Mouse (Mus musculus): ENCODE data around the gene Agrp. TPM values are rescaled to one million over a fixed set of nuclear protein-coding genes. Genes with fewer than 3 reads are reported as not detected.
A peak's percentile ranks its signal among the peaks of the same experiment; 100 is the strongest.

The Agrp gene
- polyA plus RNA-seq, 1 experiment from 2014 or later, result 1.1 TPM

GRCm38 (mm10) chr8:105621841-105622240 is 15.4 kb downstream of the Agrp start:
- H3K36me3 ChIP-seq, result peaks cover 42% of the 10 kb centered on the region
- H3K9me3 ChIP-seq, result no peaks in the 10 kb centered on the region

GRCm38 (mm10) chr8:105620946-105621720 is 16.1 kb downstream of the Agrp start:
- Histone ChIP-seq H3K9me3 (no peaks in the 10 kb centered on the region), H3K9ac (no peak overlapping the region), H3K4me1 (peaks cover 16% of the 10 kb centered on the region), H3K27me3 (replicated peaks) (no peaks in the 10 kb centered on the region), H3K36me3 (peaks cover 46% of the 10 kb centered on the region), H3K27ac (peak overlapping the region; percentile 42; the same call in 1 of the 2 replicates), H3K4me3 (replicated peaks) (no peak overlapping the region), H3K4me2 (no peak overlapping the region)
- WGBS, result 90% methylated on average over 21 of the region's 21 CpGs
- no peak for ATAC-seq (ENCODE audit: insufficient read depth, low FRiP score, low read depth)

More at GRCm38 (mm10) chr8:105621841-105622240, 15.4 kb downstream of the Agrp start:
- WGBS, result 76% methylated on average over 4 of the region's 4 CpGs
- H3K4me3 ChIP-seq (replicated peaks), result no peak overlapping the region
- H3K9ac ChIP-seq, result no peak overlapping the region
- ATAC-seq (ENCODE audit: insufficient read depth, low FRiP score, low read depth), result no peak
- peak overlapping the region; percentile 42; the same call in 1 of the 2 replicates for H3K27ac ChIP-seq
- H3K4me1 ChIP-seq, result peaks cover 16% of the 10 kb centered on the region
- H3K27me3 ChIP-seq (replicated peaks), result no peaks in the 10 kb centered on the region
- no peak overlapping the region for H3K4me2 ChIP-seq

GRCm38 (mm10) chr8:105620211-105620610 is 17.0 kb downstream of the Agrp start:
- no peak overlapping the region for H3K4me3 ChIP-seq (replicated peaks)
- H3K36me3 ChIP-seq, result peaks cover 55% of the 10 kb centered on the region
- ATAC-seq (ENCODE audit: insufficient read depth, low FRiP score, low read depth), result no peak
- WGBS, result 88% methylated on average over 19 of the region's 19 CpGs
- no peaks in the 10 kb centered on the region for H3K9me3 ChIP-seq
- no peak overlapping the region for H3K27ac ChIP-seq
- H3K4me2 ChIP-seq, result no peak overlapping the region
- no peaks in the 10 kb centered on the region for H3K27me3 ChIP-seq (replicated peaks)
- no peak overlapping the region for H3K9ac ChIP-seq
- H3K4me1 ChIP-seq, result peaks cover 16% of the 10 kb centered on the region

- peaks cover 23% of the 10 kb centered on the region for H3K4me1 ChIP-seq
- no peaks in the 10 kb centered on the region for H3K9me3 ChIP-seq
- no peaks in the 10 kb centered on the region for H3K27me3 ChIP-seq (replicated peaks)
- no peak overlapping the region for H3K4me2 ChIP-seq
- 91% methylated on average over 19 of the region's 19 CpGs for WGBS
- H3K27ac ChIP-seq, result no peak overlapping the region
- peaks cover 57% of the 10 kb centered on the region for H3K36me3 ChIP-seq
- no peak overlapping the region for H3K9ac ChIP-seq
- no peak overlapping the region for H3K4me3 ChIP-seq (replicated peaks)
- no peak for ATAC-seq (ENCODE audit: insufficient read depth, low FRiP score, low read depth)
Measured at GRCm38 (mm10) chr8:105618892-105619591, 18.2 kb downstream of the Agrp start.

GRCm38 (mm10) chr8:105618279-105618634 is 18.9 kb downstream of the Agrp start:
- no peak for ATAC-seq (ENCODE audit: insufficient read depth, low FRiP score, low read depth)
- no peaks in the 10 kb centered on the region for H3K9me3 ChIP-seq
- H3K27ac ChIP-seq, result no peak overlapping the region
- H3K4me1 ChIP-seq, result peaks cover 27% of the 10 kb centered on the region
- WGBS, result 85% methylated on average over 5 of the region's 5 CpGs
- peaks cover 57% of the 10 kb centered on the region for H3K36me3 ChIP-seq
- no peaks in the 10 kb centered on the region for H3K27me3 ChIP-seq (replicated peaks)
- no peak overlapping the region for H3K9ac ChIP-seq
- H3K4me3 ChIP-seq (replicated peaks), result no peak overlapping the region
- no peak overlapping the region for H3K4me2 ChIP-seq

DNA sequence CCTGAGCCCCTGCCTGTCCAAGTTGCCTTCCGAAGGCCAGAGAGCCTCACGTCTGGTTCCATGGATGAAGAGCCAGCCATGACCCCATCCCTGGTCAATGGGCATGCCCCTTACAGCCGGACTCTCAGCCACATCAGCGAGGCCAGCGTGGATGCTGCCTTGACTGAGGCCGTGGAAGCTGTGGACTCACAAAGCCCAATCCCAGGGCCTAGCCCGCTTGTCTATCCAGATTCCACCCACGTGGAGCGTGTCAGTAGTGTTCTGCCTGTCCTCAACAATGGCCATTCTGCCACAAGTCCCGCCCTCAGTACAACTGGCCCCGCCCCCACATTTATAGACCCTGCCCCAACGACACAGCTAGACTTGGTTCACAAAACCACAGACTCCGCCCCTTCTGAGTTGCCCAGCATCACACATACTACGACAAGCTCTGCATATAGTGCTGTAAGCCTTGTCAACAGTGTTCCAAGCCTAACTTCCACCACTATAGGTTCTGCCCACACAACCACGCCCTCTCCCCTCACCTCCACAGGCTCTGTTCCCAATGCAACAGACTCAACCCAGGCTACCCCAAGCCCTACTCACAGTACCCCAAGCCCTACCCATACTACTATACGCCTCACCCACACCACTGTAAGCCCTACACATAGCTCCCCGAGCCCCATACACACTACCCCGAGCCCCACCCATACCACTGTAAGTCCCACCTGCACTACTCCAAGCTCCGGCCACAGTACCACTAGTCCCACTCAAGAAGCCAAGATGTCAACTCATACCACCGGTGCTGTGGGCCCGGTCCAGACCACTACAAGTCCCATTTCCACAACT is 19.5 kb downstream of the Agrp start:
- Histone ChIP-seq H3K27me3 (replicated peaks) (no peaks in the 10 kb centered on the region), H3K4me3 (replicated peaks) (no peak overlapping the region), H3K27ac (no peak overlapping the region), H3K9me3 (no peaks in the 10 kb centered on the region), H3K4me1 (peaks cover 26% of the 10 kb centered on the region), H3K4me2 (no peak overlapping the region), H3K36me3 (peaks cover 57% of the 10 kb centered on the region), H3K9ac (no peak overlapping the region)
- ATAC-seq (ENCODE audit: insufficient read depth, low FRiP score, low read depth), result no peak
- WGBS, result 88% methylated on average over 21 of the region's 21 CpGs

DNA sequence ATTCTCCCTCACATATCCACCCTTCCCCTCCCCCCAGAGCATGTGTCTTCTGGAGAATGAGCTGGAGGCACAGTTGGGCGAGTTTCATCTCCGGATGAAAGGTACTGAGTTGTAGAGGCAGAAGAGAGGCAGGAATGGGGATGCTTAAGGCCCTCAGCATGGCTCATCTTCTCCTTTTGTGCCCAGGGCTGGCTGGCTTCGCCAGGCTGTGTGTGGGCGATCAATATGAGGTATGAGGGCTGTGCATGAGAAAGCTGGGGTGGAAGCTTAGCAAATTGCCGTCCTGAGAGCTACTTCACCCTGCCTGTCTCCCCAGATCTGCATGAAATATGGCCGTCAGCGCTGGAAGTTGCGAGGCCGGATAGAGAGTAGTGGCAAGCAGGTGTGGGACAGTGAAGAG is 21.3 kb downstream of the Agrp start:
- H3K9ac ChIP-seq, result no peak overlapping the region
- peaks cover 16% of the 10 kb centered on the region for H3K4me1 ChIP-seq
- WGBS, result 92% methylated on average over 9 of the region's 9 CpGs
- ATAC-seq (ENCODE audit: insufficient read depth, low FRiP score, low read depth), result no peak
- H3K36me3 ChIP-seq, result peaks cover 54% of the 10 kb centered on the region
- H3K4me3 ChIP-seq (replicated peaks), result no peak overlapping the region
- H3K27ac ChIP-seq, result no peak overlapping the region
- H3K27me3 ChIP-seq (replicated peaks), result no peaks in the 10 kb centered on the region
- no peaks in the 10 kb centered on the region for H3K9me3 ChIP-seq
- no peak overlapping the region for H3K4me2 ChIP-seq

DNA sequence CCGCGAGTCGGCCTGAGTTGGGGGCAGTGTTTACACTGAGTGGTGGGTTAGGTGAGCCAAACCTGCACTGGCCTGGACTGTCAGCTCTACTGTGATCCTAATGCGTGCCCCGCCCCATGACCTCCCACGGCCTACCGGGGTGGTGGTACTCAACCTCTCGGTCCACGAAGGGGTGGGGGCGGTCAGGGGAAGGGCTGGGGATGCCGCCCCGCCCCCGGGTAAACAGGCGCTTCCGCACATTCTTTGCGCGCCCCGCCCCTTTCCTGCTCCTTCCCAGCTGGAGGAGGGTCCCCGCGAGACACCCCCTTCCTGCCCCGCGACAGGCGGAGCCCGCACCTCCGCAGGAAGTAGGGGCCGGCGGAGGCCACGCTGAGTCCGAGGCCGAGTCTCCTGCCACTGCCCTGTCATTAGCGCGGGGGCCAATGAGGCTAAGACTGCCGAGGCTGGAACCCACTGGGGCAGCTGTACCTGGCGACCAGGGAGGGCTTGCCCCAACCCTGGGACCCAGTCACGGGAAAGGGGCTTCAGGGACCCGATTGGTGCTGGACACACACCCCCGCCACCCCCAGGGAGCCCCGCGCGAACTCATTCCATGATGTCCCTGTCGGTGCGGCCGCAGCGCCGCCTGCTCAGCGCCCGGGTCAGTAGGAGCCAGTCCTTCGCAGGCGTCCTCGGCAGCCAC is 23.2 kb downstream of the Agrp start:
- Histone ChIP-seq H3K4me3 (replicated peaks) (peak overlapping the region; percentile 47), H3K36me3 (peaks cover 39% of the 10 kb centered on the region), H3K27ac (no peak overlapping the region), H3K9me3 (no peaks in the 10 kb centered on the region), H3K4me2 (peak overlapping the region; percentile 68), H3K9ac (peak overlapping the region; percentile 0; the same call in 1 of the 2 replicates), H3K27me3 (replicated peaks) (no peaks in the 10 kb centered on the region), H3K4me1 (peaks cover 16% of the 10 kb centered on the region)
- WGBS, result 3% methylated on average over 50 of the region's 50 CpGs
- peak; percentile 50; the same call in 1 of the 2 replicates for ATAC-seq (ENCODE audit: insufficient read depth, low FRiP score, low read depth)

DNA sequence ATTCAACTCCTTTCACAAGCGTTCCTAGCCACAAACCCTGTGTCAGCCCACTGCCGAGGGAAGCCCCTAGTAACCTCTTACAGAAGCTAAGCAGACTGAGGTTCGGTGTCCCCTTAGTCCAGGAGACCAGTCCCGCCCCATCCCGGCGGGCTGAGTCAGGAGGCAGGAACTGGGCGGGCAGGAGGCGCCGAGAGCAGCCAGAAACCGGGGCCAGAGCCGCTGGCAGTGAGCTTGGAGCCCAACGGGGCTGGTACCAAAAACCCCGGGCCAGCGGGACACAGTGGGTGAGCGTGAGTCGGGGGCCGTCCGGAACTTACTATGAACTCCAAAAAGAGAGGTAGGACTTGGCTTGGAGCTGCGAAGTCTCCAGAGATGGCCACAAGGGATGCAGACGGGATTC is 24.2 kb downstream of the Agrp start:
- H3K27ac ChIP-seq, result no peak overlapping the region
- H3K4me2 ChIP-seq, result peak overlapping the region; percentile 68
- peak overlapping the region; percentile 47 for H3K4me3 ChIP-seq (replicated peaks)
- no peaks in the 10 kb centered on the region for H3K27me3 ChIP-seq (replicated peaks)
- H3K4me1 ChIP-seq, result peaks cover 16% of the 10 kb centered on the region
- H3K9me3 ChIP-seq, result no peaks in the 10 kb centered on the region
- peaks cover 30% of the 10 kb centered on the region for H3K36me3 ChIP-seq
- no peak overlapping the region for H3K9ac ChIP-seq
- ATAC-seq (ENCODE audit: insufficient read depth, low FRiP score, low read depth), result no peak
- 5% methylated on average over 20 of the region's 20 CpGs for WGBS

- no peaks in the 10 kb centered on the region for H3K27me3 ChIP-seq (replicated peaks)
- peaks cover 26% of the 10 kb centered on the region for H3K4me1 ChIP-seq
- H3K36me3 ChIP-seq, result peaks cover 18% of the 10 kb centered on the region
- no peak overlapping the region for H3K4me3 ChIP-seq (replicated peaks)
- 89% methylated on average over 9 of the region's 9 CpGs for WGBS
- no peak overlapping the region for H3K27ac ChIP-seq
- no peaks in the 10 kb centered on the region for H3K9me3 ChIP-seq
- no peak for ATAC-seq (ENCODE audit: insufficient read depth, low FRiP score, low read depth)
- H3K9ac ChIP-seq, result no peak overlapping the region
- H3K4me2 ChIP-seq, result no peak overlapping the region
Measured at GRCm38 (mm10) chr8:105611836-105612235, 25.4 kb downstream of the Agrp start.

DNA sequence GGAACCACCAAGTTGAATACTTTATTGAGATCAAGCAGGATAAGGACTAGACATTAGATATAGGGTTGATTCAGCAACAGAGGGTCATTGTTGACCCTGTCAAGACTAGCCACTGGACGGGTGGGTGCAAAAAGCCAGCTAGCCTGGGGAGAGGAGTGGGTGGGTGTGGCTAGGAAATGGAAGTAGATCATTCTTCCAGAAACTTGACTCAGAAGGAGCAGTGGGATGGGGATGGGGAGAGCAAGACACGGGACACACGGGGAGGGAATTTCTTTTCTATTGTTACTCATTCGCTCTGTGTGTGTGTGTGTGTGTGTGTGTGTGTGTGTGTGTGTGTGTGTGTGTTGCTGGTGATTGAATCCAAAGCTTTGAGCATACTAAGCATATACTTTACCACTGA is 27.4 kb downstream of the Agrp start:
- Histone ChIP-seq H3K9ac (no peak overlapping the region), H3K27ac (no peak overlapping the region), H3K4me1 (peaks cover 26% of the 10 kb centered on the region), H3K36me3 (0 out of 2 replicates have a peak, but pooled peaks cover 2% of the 10 kb centered on the region), H3K9me3 (no peaks in the 10 kb centered on the region), H3K4me3 (replicated peaks) (no peak overlapping the region), H3K4me2 (no peak overlapping the region), H3K27me3 (replicated peaks) (no peaks in the 10 kb centered on the region)
- WGBS, result 66% methylated on average over 4 of the region's 4 CpGs
- ATAC-seq (ENCODE audit: insufficient read depth, low FRiP score, low read depth), result no peak

Measured in stomach, embryonic 15.5 days (tissue).